Mouse (Mus musculus) liver, postnatal 0 days (tissue): ENCODE measurements around the gene Gm9944. TPM values are rescaled to one million over a fixed set of nuclear protein-coding genes. Genes with fewer than 3 reads are reported as not detected.

ENCODE experiments used
- ATAC-seq: fragments of 200-750 bp; cut with Nextera tagmentation; 2 replicates; pipeline ENCODE4 v1.8.0; 2017; ENCODE audit warnings: mild to moderate bottlenecking, moderate library complexity
- DNase-seq: peaks from one replicate; pipeline ENCODE4 v3.0.0-alpha.2; 2016
- H3K27ac ChIP-seq: fragments of 300-500 bp; sonication (generic); 2 replicates; pipeline ENCODE4 v1.5.1; 2014; ENCODE audit warnings: antibody characterized with exemption, moderate library complexity, mild to moderate bottlenecking, low read depth
- H3K27me3 ChIP-seq: fragments of 300-500 bp; sonication (generic); 2 replicates; pipeline ENCODE4 v1.6.1; 2014; ENCODE audit warnings: low read length, control low read depth, mixed read lengths; ENCODE audit not compliant: insufficient read depth
- H3K36me3 ChIP-seq: fragments of 300-500 bp; sonication (generic); replicated peaks from 2 replicates; pipeline ENCODE4 v1.6.1; 2014; ENCODE audit warnings: mild to moderate bottlenecking, control low read depth, low read length, moderate library complexity, mixed read lengths; ENCODE audit not compliant: insufficient read depth
- H3K4me1 ChIP-seq: fragments of 300-500 bp; sonication (generic); 2 replicates; pipeline ENCODE4 v1.6.1; 2014; ENCODE audit warnings: antibody characterized with exemption, mild to moderate bottlenecking, control low read depth; ENCODE audit not compliant: insufficient read depth
- H3K4me2 ChIP-seq: fragments of 300-500 bp; sonication (generic); 2 replicates; pipeline ENCODE4 v1.6.1; 2014; ENCODE audit warnings: low read depth, mild to moderate bottlenecking, low read length, moderate library complexity, mixed read lengths
- H3K4me3 ChIP-seq: fragments of 300-500 bp; sonication (generic); 2 replicates; pipeline ENCODE4 v1.5.1; 2014; ENCODE audit warnings: low read depth, low read length
- H3K9ac ChIP-seq: fragments of 300-500 bp; sonication (generic); replicated peaks from 2 replicates; pipeline ENCODE4 v1.6.1; 2014; ENCODE audit warnings: mild to moderate bottlenecking, moderate library complexity
- H3K9me3 ChIP-seq: fragments of 300-500 bp; sonication (generic); 2 replicates; pipeline ENCODE4 v1.6.1; 2016; ENCODE audit warnings: mild to moderate bottlenecking, control low read depth, low read length, mixed read lengths
- CTCF ChIP-seq: sonication (generic); IDR thresholded peaks from 2 replicates; pipeline ENCODE4 v1.5.1; 2016; ENCODE audit warnings: antibody characterized with exemption, low read depth
- EP300 ChIP-seq: IDR thresholded peaks from 2 replicates; pipeline ENCODE4 v1.6.1; 2016; ENCODE audit warnings: antibody characterized with exemption, low read depth, mild to moderate bottlenecking
- WGBS: fragments of 180-500 bp; shearing (Covaris S2); extraction: QIAGEN DNeasy Blood & Tissue Kit; methylation state at CpG from one replicate; pipeline ENCODE4 v1.1.7; 2014; ENCODE audit not compliant: insufficient replicate concordance; 5-methylcytosine and 5-hydroxymethylcytosine counted together
- polyA plus RNA-seq: library from polyadenylated mRNA; unstranded; fragments of >200 nt; fragmentation: Nextera tagmentation; extraction: Ambion mirVana; gene quantifications from 2 replicates; pipeline ENCODE4 v1.2.1, GENCODE M21; 2015

The Gm9944 gene
- polyA plus RNA-seq, 1 experiment from 2014 or later, result not detected

DNA sequence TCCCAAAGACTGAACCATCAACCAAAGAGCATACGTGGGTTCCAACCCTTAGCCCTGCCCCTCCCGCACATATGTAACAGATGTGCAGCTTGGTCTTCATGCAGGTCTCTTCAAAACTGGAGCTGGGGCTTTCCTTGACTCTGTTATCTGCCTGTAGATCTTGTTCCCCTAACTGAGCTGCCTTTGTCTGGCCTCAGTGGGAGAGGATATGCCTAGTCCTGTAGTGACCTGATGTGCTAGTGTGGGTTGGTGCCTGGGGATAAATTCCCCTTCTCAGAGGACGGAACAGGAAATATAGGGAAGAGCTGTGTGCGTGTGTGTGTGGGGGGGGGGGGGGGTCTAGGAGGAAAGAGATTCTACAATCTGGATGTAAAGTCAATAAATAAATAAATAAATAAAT is 12.0 kb downstream of the Gm9944 start:
- Histone ChIP-seq H3K27ac (no peak overlapping the region), H3K4me3 (no peak overlapping the region), H3K4me1 (no peaks in the 10 kb centered on the region), H3K27me3 (no peaks in the 10 kb centered on the region), H3K36me3 (no peaks in the 10 kb centered on the region), H3K9ac (no peak overlapping the region), H3K4me2 (no peak overlapping the region), H3K9me3 (no peaks in the 10 kb centered on the region; the same call in 1 of the 2 replicates)
- ATAC-seq, result no peak
- DNase-seq, result no peak
- TF ChIP-seq EP300, result no peak
- TF ChIP-seq CTCF, result no peak
- WGBS, result 80% methylated on average over 4 of the region's 4 CpGs

- DNase-seq (no peak), ATAC-seq (no peak)
- Histone ChIP-seq H3K27ac (no peak within 1 kb of the TSS), H3K4me1 (no peaks in the 10 kb centered on the region), H3K4me3 (no peak within 1 kb of the TSS), H3K9me3 (no peaks in the 10 kb centered on the region; the same call in 1 of the 2 replicates), H3K4me2 (no peak within 1 kb of the TSS), H3K9ac (no peak within 1 kb of the TSS), H3K27me3 (no peaks in the 10 kb centered on the region), H3K36me3 (no peaks in the 10 kb centered on the region)
- TF ChIP-seq CTCF (no peak), EP300 (no peak)
These were observed 14.4 kb downstream of the Gm9944 start, which contains the start of gene 1700012P22Rik for GRCm38 (mm10) chr4:144438672-144439071. TSS of gene 1700012P22Rik (minus strand) at chr4:144438772.

GRCm38 (mm10) chr4:144433216-144433615 is 19.9 kb downstream of the Gm9944 start:
- Histone ChIP-seq H3K4me3 (no peak overlapping the region), H3K4me2 (no peak overlapping the region), H3K27me3 (no peaks in the 10 kb centered on the region), H3K9ac (no peak overlapping the region), H3K27ac (no peak overlapping the region), H3K36me3 (no peaks in the 10 kb centered on the region), H3K4me1 (no peaks in the 10 kb centered on the region), H3K9me3 (no peaks in the 10 kb centered on the region)
- 72% methylated on average over 5 of the region's 5 CpGs for WGBS
- TF ChIP-seq EP300 (no peak), CTCF (no peak)
- DNase-seq (no peak), ATAC-seq (no peak)

- Histone ChIP-seq H3K9me3 (no peaks in the 10 kb centered on the region), H3K36me3 (no peaks in the 10 kb centered on the region), H3K4me3 (no peak overlapping the region), H3K4me2 (no peak overlapping the region), H3K27me3 (no peaks in the 10 kb centered on the region), H3K9ac (no peak overlapping the region), H3K4me1 (no peaks in the 10 kb centered on the region), H3K27ac (no peak overlapping the region)
- DNase-seq (no peak), ATAC-seq (no peak)
- 56% methylated on average over 2 of the region's 2 CpGs for WGBS
- TF ChIP-seq EP300 (no peak), CTCF (no peak)
These were observed 22.4 kb downstream of the Gm9944 start for GRCm38 (mm10) chr4:144430723-144431122.

DNA sequence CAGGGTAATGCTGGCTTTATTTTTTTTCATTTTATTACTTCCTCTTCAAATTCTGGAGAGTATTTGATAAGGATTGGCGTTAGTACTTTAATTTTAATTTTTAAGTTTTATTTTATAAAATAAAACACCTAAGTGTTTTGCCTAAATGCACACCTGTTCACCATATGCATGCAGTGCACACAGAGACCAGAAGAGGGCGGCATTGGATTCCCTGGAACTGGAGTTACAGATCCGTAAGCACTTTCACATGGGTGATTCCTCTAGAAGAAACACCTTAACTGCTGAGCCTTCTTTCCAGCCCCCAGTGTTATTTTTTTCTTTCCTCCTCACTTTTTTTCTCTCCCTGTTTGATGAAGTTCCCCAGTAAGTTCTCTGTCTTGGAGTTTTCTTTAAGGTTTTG is 24.2 kb downstream of the Gm9944 start:
- 15% methylated on average over 3 of the region's 3 CpGs for WGBS
- no peak for DNase-seq

GRCm38 (mm10) chr4:144424590-144424989 is 28.5 kb downstream of the Gm9944 start:
- TF ChIP-seq CTCF (no peak), EP300 (no peak)
- no peaks in the 10 kb centered on the region for H3K9me3 ChIP-seq
- no peaks in the 10 kb centered on the region for H3K27me3 ChIP-seq
- no peak for DNase-seq
- no peak overlapping the region for H3K4me3 ChIP-seq
- no peak for ATAC-seq
- no peaks in the 10 kb centered on the region for H3K4me1 ChIP-seq
- no peak overlapping the region for H3K9ac ChIP-seq
- no peak overlapping the region for H3K27ac ChIP-seq
- H3K36me3 ChIP-seq, result no peaks in the 10 kb centered on the region
- H3K4me2 ChIP-seq, result no peak overlapping the region
- 57% methylated on average over 5 of the region's 5 CpGs for WGBS

More for the DNA sequence above, 24.2 kb downstream of the Gm9944 start:
- no peak overlapping the region for H3K4me3 ChIP-seq
- H3K36me3 ChIP-seq, result no peaks in the 10 kb centered on the region
- no peaks in the 10 kb centered on the region for H3K27me3 ChIP-seq
- H3K9ac ChIP-seq, result no peak overlapping the region
- no peak overlapping the region for H3K4me2 ChIP-seq
- no peak overlapping the region for H3K27ac ChIP-seq
- no peaks in the 10 kb centered on the region for H3K4me1 ChIP-seq
- no peaks in the 10 kb centered on the region for H3K9me3 ChIP-seq
- ATAC-seq, result no peak
- TF ChIP-seq EP300 (no peak), CTCF (peak; percentile 30)

- ATAC-seq, result no peak
- Histone ChIP-seq H3K9ac (no peak overlapping the region), H3K4me3 (no peak overlapping the region), H3K9me3 (no peaks in the 10 kb centered on the region), H3K27ac (no peak overlapping the region), H3K36me3 (no peaks in the 10 kb centered on the region), H3K4me1 (no peaks in the 10 kb centered on the region), H3K27me3 (no peaks in the 10 kb centered on the region), H3K4me2 (no peak overlapping the region)
- no peak for DNase-seq
- TF ChIP-seq CTCF, result peak; percentile 43; the same call in 1 of the 2 replicates
- no peak for TF ChIP-seq EP300
These were observed 32.5 kb downstream of the Gm9944 start for GRCm38 (mm10) chr4:144420644-144421043.
